Mouse (Mus musculus) kidney, postnatal 0 days (tissue): ENCODE measurements around the gene Gm10840. TPM values are rescaled to one million over a fixed set of nuclear protein-coding genes. Genes with fewer than 3 reads are reported as not detected.
A peak's percentile ranks its signal among the peaks of the same experiment; 100 is the strongest.

Source experiments
- ATAC-seq: fragments of 200-750 bp; cut with Nextera tagmentation; replicated peaks from 2 replicates; pipeline ENCODE4 v1.8.0; 2017; ENCODE audit warnings: low read depth, moderate number of reproducible peaks, moderate TSS enrichment, moderate library complexity; ENCODE audit not compliant: low FRiP score
- DNase-seq: peaks from one replicate; pipeline ENCODE4 v3.0.0-alpha.2; 2016; ENCODE audit warnings: low spot score
- H3K27ac ChIP-seq: fragments of 300-500 bp; sonication (generic); 2 replicates; pipeline ENCODE4 v1.5.1; 2014; ENCODE audit warnings: mild to moderate bottlenecking
- H3K27me3 ChIP-seq: fragments of 300-500 bp; sonication (generic); 2 replicates; pipeline ENCODE4 v1.6.1; 2014; ENCODE audit warnings: low read length, mixed read lengths; ENCODE audit not compliant: insufficient read depth
- H3K36me3 ChIP-seq: fragments of 300-500 bp; sonication (generic); 2 replicates; pipeline ENCODE4 v1.6.1; 2014; ENCODE audit warnings: low read length, mixed read lengths; ENCODE audit not compliant: insufficient read depth
- H3K4me1 ChIP-seq: fragments of 300-500 bp; sonication (generic); replicated peaks from 2 replicates; pipeline ENCODE4 v1.6.1; 2014; ENCODE audit warnings: antibody characterized with exemption, low read length, mixed read lengths; ENCODE audit not compliant: insufficient read depth
- H3K4me2 ChIP-seq: fragments of 300-500 bp; sonication (generic); 2 replicates; pipeline ENCODE4 v1.6.1; 2014; ENCODE audit warnings: mild to moderate bottlenecking, low read length, moderate library complexity, mixed read lengths
- H3K4me3 ChIP-seq: fragments of 300-500 bp; sonication (generic); replicated peaks from 2 replicates; pipeline ENCODE4 v1.5.1; 2014; ENCODE audit warnings: low read depth, low read length
- H3K9ac ChIP-seq: fragments of 300-500 bp; sonication (generic); 2 replicates; pipeline ENCODE4 v1.6.1; 2014; ENCODE audit warnings: low read depth, low read length
- H3K9me3 ChIP-seq: fragments of 300-500 bp; sonication (generic); replicated peaks from 2 replicates; pipeline ENCODE4 v1.6.1; 2016; ENCODE audit warnings: low read length, inconsistent platforms, mixed read lengths
- CTCF ChIP-seq: IDR thresholded peaks from 2 replicates; pipeline ENCODE4 v1.5.1; 2016; ENCODE audit warnings: antibody characterized with exemption, low read depth, mild to moderate bottlenecking, moderate library complexity
- WGBS: fragments of 180-500 bp; shearing (Covaris S2); extraction: QIAGEN DNeasy Blood & Tissue Kit; methylation state at CpG from one replicate; pipeline ENCODE4 v1.1.7; 2014; 5-methylcytosine and 5-hydroxymethylcytosine counted together
- polyA plus RNA-seq: library from polyadenylated mRNA; unstranded; fragments of >200 nt; fragmentation: Nextera tagmentation; extraction: Ambion mirVana; gene quantifications from 2 replicates; pipeline ENCODE4 v1.2.1, GENCODE M21; 2015

The Gm10840 gene
- polyA plus RNA-seq, 1 experiment from 2014 or later, result not detected

DNA sequence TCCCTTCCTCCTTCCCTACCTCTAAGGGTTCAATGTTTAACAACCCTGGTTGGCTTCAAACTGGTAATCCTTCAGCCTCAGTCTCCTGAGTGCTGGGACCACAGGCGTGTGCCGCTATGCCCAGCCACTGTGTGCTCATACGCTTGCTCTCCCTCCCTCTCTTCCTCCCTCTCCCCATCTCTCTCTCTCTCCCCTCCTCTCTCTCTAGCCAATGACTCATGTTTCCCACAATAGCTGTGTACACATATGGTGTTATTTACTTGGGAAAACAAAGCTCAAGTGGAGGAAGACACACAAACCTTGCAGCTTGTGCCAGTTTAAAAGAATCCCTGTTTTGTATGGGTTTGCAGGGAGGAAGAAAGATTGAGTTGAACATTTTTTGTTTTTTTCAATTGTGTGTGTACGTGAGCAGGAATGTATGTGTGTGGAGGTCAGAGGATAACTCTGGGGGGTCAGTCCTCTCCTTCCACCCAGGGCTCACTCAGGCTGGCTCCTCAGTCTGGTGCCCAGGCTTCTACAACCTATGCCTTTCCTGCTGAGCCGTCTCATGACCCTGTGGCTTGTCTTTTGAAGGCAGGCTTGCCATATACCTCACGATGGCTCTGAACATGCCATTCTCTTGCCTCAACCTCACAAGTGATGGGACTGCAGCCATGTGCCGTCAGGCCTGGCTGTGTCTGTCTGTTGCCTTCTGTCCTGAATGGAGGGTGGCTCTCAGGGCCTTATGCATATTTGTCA is 19.2 kb downstream of the Gm10840 start:
- H3K27me3 ChIP-seq, result no peaks in the 10 kb centered on the region
- no peak for TF ChIP-seq CTCF
- no peak for ATAC-seq
- H3K4me2 ChIP-seq, result no peak overlapping the region
- no peaks in the 10 kb centered on the region for H3K9me3 ChIP-seq
- H3K9ac ChIP-seq, result no peak overlapping the region
- H3K36me3 ChIP-seq, result peaks cover 7% of the 10 kb centered on the region; the same call in 1 of the 2 replicates
- no peak overlapping the region for H3K27ac ChIP-seq
- H3K4me1 ChIP-seq, result no peaks in the 10 kb centered on the region
- WGBS, result 80% methylated on average over 7 of the region's 7 CpGs
- no peak for DNase-seq
- H3K4me3 ChIP-seq, result no peak overlapping the region

DNA sequence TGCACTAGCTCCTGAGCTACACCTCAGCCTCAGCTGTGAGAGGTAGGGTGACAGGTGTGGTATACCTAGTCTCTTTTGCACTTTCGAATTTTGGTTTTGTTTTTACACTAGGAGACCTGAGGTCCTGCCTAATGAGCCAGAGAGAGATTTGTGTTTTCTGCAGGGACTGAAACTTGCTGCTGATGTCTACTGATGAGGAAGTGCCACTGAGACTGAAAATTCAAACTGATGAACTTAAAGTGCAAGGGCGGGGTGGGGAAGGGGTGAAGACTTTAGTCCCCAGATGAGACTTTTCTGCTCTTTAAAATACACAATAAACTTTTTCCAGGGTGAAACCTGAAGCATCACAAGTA is 19.8 kb downstream of the Gm10840 start:
- DNase-seq, result no peak
- H3K27me3 ChIP-seq, result no peaks in the 10 kb centered on the region
- no peaks in the 10 kb centered on the region for H3K4me1 ChIP-seq
- peaks cover 9% of the 10 kb centered on the region; the same call in 1 of the 2 replicates for H3K36me3 ChIP-seq
- H3K9ac ChIP-seq, result no peak overlapping the region
- no peak overlapping the region for H3K4me3 ChIP-seq
- WGBS, result 72% methylated on average over 2 of the region's 2 CpGs
- ATAC-seq, result no peak
- no peaks in the 10 kb centered on the region for H3K9me3 ChIP-seq
- H3K4me2 ChIP-seq, result no peak overlapping the region
- no peak overlapping the region for H3K27ac ChIP-seq
- TF ChIP-seq CTCF, result no peak

DNA sequence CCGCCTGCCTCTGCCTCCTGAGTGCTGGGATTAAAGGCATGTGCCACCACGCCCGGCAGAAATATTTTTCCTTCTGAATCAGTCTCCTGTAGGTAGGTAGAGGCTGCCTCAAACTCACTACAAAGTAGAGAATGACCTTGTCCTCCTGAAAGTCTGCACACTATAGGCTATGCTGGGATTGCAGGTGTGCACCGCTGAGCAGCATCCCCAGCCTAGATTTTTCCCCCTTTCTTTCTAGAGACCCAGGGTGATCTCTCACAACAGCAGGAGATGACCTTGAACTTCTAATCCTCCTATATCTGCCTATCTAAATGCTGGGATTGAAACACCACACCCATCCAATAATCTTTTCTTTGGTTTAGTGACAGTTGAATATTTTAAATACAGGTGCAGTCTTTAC is 26.7 kb downstream of the Gm10840 start:
- WGBS, result 95% methylated on average over 4 of the region's 4 CpGs
- TF ChIP-seq CTCF, result no peak
- ATAC-seq, result no peak
- H3K27me3 ChIP-seq, result no peaks in the 10 kb centered on the region
- H3K4me3 ChIP-seq, result no peak overlapping the region
- H3K27ac ChIP-seq, result no peak overlapping the region
- no peak overlapping the region for H3K4me2 ChIP-seq
- no peaks in the 10 kb centered on the region for H3K9me3 ChIP-seq
- peaks cover 13% of the 10 kb centered on the region for H3K36me3 ChIP-seq
- no peaks in the 10 kb centered on the region for H3K4me1 ChIP-seq
- H3K9ac ChIP-seq, result no peak overlapping the region
- no peak for DNase-seq

DNA sequence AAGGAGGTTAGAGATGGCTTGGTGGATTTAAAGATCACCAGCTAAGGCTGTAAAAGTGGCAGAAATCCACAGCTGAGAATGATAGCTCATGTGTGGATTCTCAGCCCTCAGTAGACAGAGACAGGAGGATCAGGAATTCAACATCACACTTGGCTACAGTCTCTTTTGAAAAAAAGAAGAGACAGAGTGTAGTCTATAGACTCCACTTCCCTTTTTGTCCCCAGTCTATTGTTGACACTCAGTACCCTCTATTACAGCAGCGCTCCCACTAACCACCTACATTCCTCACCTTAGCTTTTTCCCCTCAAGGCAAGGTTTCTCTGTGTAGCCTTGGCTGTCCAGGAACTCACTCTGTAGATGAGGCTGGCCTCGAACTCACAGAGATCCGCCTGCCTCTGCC is 31.1 kb downstream of the Gm10840 start:
- no peak overlapping the region for H3K9ac ChIP-seq
- H3K27ac ChIP-seq, result no peak overlapping the region
- no peaks in the 10 kb centered on the region for H3K9me3 ChIP-seq
- H3K4me3 ChIP-seq, result no peak overlapping the region
- no peak for DNase-seq
- no peaks in the 10 kb centered on the region for H3K27me3 ChIP-seq
- no peaks in the 10 kb centered on the region; the same call in 1 of the 2 replicates for H3K4me1 ChIP-seq
- TF ChIP-seq CTCF, result no peak
- H3K36me3 ChIP-seq, result 0 out of 2 replicates have a peak, but pooled peaks cover 3% of the 10 kb centered on the region
- ATAC-seq, result no peak
- H3K4me2 ChIP-seq, result no peak overlapping the region
- 95% methylated on average over 3 of the region's 3 CpGs for WGBS

DNA sequence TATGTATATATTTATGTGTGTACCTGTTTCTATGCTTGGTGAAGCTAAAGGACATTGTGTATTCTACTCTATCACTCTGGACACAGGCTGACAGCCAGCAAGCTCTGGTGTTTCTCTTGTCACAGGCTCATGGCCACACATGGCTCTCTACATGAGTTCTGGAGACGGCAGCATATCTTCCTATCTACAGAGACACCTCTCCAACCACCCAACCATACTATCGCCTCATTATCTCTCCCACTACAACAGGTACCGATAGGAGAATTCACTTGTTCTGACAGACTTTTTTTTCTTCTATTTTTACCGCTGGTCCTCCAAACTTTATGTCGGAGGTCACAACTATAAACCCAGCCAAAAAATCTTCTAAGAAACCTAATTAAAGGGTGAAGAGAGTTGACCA is 31.6 kb downstream of the Gm10840 start:
- no peak for TF ChIP-seq CTCF

DNA sequence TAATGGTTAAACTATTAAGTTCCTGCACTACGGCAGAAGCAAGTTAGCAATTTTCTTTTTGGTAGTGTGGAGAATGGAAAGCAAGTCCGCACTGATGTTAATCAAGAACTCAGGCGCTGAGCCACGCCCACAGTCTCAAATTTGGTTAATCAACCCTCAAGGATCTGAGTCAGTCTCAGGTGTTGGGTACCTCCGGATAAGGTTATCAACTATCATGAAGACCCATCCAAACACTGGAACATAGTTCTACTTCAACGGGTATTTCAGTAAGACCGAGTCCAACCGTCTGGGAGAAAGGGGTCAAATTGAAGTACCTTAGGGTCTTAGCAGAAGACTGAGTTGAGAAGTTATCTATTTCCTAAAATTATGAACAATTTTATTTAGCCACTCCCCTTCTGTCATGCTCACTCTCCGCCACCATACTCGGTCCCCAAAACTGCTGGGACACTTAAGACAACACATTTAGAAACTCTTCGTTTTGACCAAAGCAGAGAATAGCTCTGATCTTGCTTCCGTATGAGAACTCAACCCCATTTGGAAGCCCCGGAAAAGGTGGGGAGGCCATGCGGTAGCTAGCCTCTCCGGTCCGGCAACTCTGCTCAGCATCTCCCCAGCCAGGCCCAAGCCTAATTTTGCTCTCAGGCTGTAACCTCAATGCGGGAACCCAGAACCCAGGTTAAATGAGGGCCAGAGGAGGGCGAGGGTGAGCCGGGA is 32.2 kb downstream of the Gm10840 start:
- ATAC-seq (0 out of 2 replicates have a peak, but pooled peaks have one; percentile 2), DNase-seq (peak; percentile 29)
- 0 out of 2 replicates have a peak, but pooled peaks cover 3% of the 10 kb centered on the region for H3K36me3 ChIP-seq
- no peaks in the 10 kb centered on the region; the same call in 1 of the 2 replicates for H3K4me1 ChIP-seq
- H3K9me3 ChIP-seq, result no peaks in the 10 kb centered on the region
- WGBS, result 7% methylated on average over 19 of the region's 19 CpGs
- peak; percentile 30; the same call in 1 of the 2 replicates for TF ChIP-seq CTCF
- peak overlapping the region; percentile 90 for H3K27ac ChIP-seq
- peak overlapping the region; percentile 66 for H3K4me3 ChIP-seq
- no peaks in the 10 kb centered on the region for H3K27me3 ChIP-seq
- H3K4me2 ChIP-seq, result peak overlapping the region; percentile 80
- peak overlapping the region; percentile 70 for H3K9ac ChIP-seq

More for the DNA sequence above, 31.6 kb downstream of the Gm10840 start:
- Histone ChIP-seq H3K36me3 (0 out of 2 replicates have a peak, but pooled peaks cover 3% of the 10 kb centered on the region), H3K27ac (no peak overlapping the region), H3K9me3 (no peaks in the 10 kb centered on the region), H3K9ac (no peak overlapping the region), H3K4me2 (peak overlapping the region; percentile 80), H3K27me3 (no peaks in the 10 kb centered on the region), H3K4me1 (no peaks in the 10 kb centered on the region; the same call in 1 of the 2 replicates), H3K4me3 (peak overlapping the region; percentile 66; the same call in 1 of the 2 replicates)
- ATAC-seq (no peak), DNase-seq (no peak)
- WGBS, result 69% methylated on average over 5 of the region's 5 CpGs
